Mouse (Mus musculus): Measurements from ENCODE around the gene Omt2a.
"Not testable (repeated sequence)": the region's sequence is repeated elsewhere in the genome, so short reads cannot be mapped to it uniquely, and the experiment has no call there.

The Omt2a gene

GRCm38 (mm10) chr9:78314696-78315095, at the start of gene Omt2a:
TSS of gene Omt2a (minus strand) at chr9:78314796.
- DNase-seq (ENCODE audit: low spot score in 2 of 2) = no peak

- no peak for DNase-seq (ENCODE audit: low spot score in 2 of 2)
These were observed 48.8 kb upstream of the Omt2a start for GRCm38 (mm10) chr9:78363374-78363773.

- DNase-seq (ENCODE audit: low spot score in 2 of 2) = no peak
These were observed 45.9 kb upstream of the Omt2a start for GRCm38 (mm10) chr9:78360484-78360872.

- DNase-seq (ENCODE audit: low spot score in 2 of 2) = no peak
These were observed 45.3 kb upstream of the Omt2a start for GRCm38 (mm10) chr9:78359750-78360483.

GRCm38 (mm10) chr9:78358053-78358452, 43.5 kb upstream of the Omt2a start:
- DNase-seq (ENCODE audit: low spot score in 2 of 2) = peak; percentile 21 to 47

- DNase-seq (ENCODE audit: low spot score in 2 of 2) = no peak
These were observed 41.0 kb upstream of the Omt2a start, which contains the start of gene Gsta2 for GRCm38 (mm10) chr9:78355611-78356010. TSS of gene Gsta2 (minus strand) at chr9:78355788.

GRCm38 (mm10) chr9:78354665-78355578, 40.3 kb upstream of the Omt2a start:
- DNase-seq (ENCODE audit: low spot score in 2 of 2) = no peak

- no peak for DNase-seq (ENCODE audit: low spot score in 2 of 2)
These were observed 37.1 kb upstream of the Omt2a start for GRCm38 (mm10) chr9:78351504-78352220.

- DNase-seq (ENCODE audit: low spot score in 2 of 2) = not testable (repeated sequence)
These were observed 35.4 kb upstream of the Omt2a start for GRCm38 (mm10) chr9:78350007-78350406.

- not testable (repeated sequence) for DNase-seq (ENCODE audit: low spot score in 2 of 2)
These were observed 34.5 kb upstream of the Omt2a start for GRCm38 (mm10) chr9:78349141-78349540.

GRCm38 (mm10) chr9:78348206-78349004, 33.8 kb upstream of the Omt2a start:
- not testable (repeated sequence) for DNase-seq (ENCODE audit: low spot score in 2 of 2)

- no peak for DNase-seq (ENCODE audit: low spot score in 2 of 2)
These were observed 32.4 kb upstream of the Omt2a start for GRCm38 (mm10) chr9:78347004-78347403.

GRCm38 (mm10) chr9:78345235-78345634, 30.6 kb upstream of the Omt2a start:
- not testable (repeated sequence) for DNase-seq (ENCODE audit: low spot score in 2 of 2)

- not testable (repeated sequence) for DNase-seq (ENCODE audit: low spot score in 2 of 2)
These were observed 28.5 kb upstream of the Omt2a start for GRCm38 (mm10) chr9:78343055-78343454.

GRCm38 (mm10) chr9:78342494-78342893, 27.9 kb upstream of the Omt2a start:
- DNase-seq (ENCODE audit: low spot score in 2 of 2) = not testable (repeated sequence)

- peak in 1 of 2 experiments; percentile 11 for DNase-seq (ENCODE audit: low spot score in 2 of 2)
These were observed 25.7 kb upstream of the Omt2a start for GRCm38 (mm10) chr9:78340324-78340723.

GRCm38 (mm10) chr9:78337050-78337449, 22.5 kb upstream of the Omt2a start:
- not testable (repeated sequence) for DNase-seq (ENCODE audit: low spot score in 2 of 2)

- DNase-seq (ENCODE audit: low spot score in 2 of 2) = not testable (repeated sequence)
These were observed 12.7 kb upstream of the Omt2a start, which contains the start of gene Omt2b for GRCm38 (mm10) chr9:78327289-78327688. TSS of gene Omt2b (plus strand) at chr9:78327589.

- DNase-seq (ENCODE audit: low spot score in 2 of 2) = no peak
These were observed 4.9 kb upstream of the Omt2a start for GRCm38 (mm10) chr9:78319499-78319898.

- not testable (repeated sequence) for DNase-seq (ENCODE audit: low spot score in 2 of 2)
These were observed 6.5 kb downstream of the Omt2a start for GRCm38 (mm10) chr9:78308122-78308521.

- not testable (repeated sequence) for DNase-seq (ENCODE audit: low spot score in 2 of 2)
These were observed 15.5 kb downstream of the Omt2a start for GRCm38 (mm10) chr9:78299143-78299542.

Data from spleen, postnatal 14 days (tissue).